Mouse (Mus musculus) thymus, postnatal 4 days (tissue): ENCODE data around the gene Lyrm4.

Experiments
- DNase-seq: peaks from one replicate; pipeline ENCODE4 v3.0.0; 2021

The Lyrm4 gene

DNA sequence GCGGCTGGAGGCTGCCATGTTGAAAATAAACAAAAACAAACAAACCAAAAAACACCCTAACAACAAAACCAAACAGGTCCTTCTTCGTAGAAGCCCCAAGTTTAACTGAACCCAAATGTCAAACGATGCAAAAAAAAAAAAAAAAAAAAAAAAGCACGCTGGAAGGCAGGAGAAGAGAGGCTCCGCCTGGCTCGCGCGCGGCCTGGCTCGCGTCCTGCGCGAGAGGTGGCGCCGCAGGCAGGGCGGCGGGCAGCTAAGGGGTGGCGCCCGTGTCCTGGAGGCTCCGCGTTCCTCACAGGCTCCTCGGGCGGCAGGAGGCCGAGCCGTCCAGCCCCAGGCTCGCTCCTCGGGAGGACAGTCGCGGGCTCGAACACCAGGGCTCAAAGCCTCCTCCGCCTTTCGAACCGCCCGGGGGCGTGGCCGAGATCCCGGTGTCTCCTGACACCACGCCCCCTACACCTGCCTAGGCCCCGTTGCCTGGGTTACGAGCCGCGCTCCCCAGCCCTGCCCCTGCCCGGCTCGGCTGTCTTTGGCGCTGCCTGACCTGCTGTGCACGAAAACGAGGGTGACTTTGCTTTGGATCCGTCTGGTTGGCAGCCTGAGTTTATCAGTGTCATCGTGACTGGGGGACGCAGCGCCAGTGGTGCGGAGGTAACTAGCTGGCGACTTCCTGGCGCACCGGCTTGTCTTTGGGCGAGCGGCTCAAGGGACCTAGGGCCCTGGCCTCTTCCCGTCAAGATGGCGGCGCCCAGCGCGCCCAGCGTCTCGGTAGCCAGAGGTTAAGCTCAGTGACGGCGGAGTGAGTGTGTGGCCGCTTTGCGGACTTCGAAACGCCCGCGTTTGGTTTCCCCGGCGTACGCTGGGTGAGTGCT lies at the start of gene Lyrm4, which contains the start of gene Fars2:
Gene Lyrm4 (minus strand): TSS at position 384 of the 872 bp plus-strand sequence.
Gene Fars2 (plus strand): TSS at position 270 of the 872 bp plus-strand sequence.
- DNase-seq, result peak; percentile 99

DNA sequence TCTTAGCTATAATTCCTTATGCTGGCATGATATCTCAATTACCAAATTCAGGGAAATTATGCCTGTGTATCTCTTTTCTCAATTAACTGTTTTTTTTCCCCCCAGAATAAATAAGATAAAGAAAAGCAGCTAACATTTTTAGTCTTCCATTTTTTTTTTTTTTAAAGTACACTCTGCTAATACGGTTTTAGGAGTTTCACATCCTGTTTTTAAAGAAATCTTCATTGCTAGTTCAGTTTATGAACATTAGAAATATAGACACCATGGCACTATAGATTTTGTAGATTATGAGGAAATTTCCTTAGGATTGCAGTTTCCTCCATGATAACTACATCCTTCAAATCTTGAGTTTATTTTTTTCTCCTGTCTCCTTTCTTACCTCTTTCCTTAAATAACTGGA lies 46.6 kb upstream of the Lyrm4 start:
- DNase-seq, result no peak

DNA sequence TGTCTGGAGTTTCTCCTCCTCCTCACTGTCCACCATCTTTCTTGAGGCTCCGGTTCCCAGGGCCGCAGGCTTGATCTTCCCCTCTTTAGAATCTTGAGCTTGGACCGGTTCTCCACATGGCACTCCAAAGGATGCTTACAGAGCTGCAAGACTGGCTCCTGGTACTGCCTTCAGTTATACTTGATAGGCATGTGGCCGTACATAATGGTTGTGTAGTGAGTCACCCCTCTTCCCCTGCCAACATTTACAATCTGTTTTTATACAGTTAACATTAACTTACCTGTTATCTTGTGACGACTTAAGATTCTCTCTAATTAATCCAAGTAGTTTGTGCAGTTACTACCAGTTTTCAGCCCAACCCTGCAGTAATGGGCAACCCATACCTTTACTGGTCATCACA lies 46.1 kb upstream of the Lyrm4 start:
- DNase-seq, result no peak

DNA sequence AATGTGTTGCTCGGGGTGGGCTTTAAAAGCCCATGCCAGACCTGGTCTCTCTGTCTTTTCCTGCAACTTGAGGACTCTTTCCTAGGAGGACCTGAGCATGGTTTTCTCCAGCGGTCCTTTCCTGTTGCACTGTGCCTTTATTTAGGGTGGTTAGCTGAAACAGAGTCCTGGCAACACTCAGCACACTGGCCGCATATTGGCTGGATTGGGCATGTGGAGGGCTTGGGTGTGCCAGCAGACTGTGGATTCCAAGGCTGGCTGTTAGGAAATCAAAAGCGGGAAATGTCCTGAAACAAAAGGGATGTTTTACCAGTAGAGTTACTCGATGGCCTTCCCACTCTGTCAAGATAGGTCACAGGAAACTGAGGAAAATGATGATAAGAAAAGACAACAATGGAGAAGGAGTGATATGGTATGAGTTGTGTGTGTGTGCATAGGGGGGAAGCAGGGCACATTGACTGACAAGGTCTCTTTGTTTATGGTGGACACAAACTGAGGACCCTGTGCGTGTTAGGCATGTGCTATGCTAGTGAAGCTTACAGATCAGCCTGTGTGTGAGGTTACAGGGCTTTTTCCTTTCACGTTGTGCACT lies 39.1 kb upstream of the Lyrm4 start:
- DNase-seq, result no peak

DNA sequence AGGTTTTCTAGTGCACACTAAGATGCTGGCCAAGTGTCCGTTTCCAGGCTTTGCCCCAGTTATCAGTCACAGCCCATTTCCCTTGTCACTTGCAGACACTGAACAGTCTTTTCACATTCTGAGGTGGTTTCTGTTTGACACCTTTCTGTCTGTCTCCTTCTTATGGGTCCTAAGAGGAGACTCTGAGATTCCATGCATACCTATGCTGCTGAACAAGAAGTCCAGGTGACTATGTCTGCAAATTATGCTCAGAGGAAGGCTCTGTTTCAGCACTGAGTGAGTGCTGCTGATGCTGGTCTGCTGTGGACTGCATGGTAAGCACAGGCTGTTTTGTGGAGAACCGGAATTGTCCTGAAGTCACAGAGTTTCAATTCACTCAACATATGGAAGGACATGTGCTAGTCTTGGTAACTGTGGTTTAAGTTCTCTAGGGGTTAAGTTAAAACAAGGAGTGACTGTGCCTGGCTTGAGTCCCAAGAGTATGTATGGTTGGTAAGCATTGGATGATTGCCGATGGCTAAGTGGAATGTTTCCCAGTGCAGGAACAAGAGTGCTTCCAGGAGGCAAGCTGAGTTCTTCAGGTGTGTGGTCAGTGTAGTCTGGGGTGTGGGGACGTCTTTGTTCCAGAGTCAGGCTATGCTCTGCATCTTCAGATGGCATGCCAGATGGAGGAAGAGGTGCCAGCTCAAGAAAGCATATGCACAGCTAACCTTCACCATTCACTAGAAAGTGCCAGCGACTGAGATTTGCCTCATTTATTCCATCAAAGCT lies 35.6 kb upstream of the Lyrm4 start:
- no peak for DNase-seq

DNA sequence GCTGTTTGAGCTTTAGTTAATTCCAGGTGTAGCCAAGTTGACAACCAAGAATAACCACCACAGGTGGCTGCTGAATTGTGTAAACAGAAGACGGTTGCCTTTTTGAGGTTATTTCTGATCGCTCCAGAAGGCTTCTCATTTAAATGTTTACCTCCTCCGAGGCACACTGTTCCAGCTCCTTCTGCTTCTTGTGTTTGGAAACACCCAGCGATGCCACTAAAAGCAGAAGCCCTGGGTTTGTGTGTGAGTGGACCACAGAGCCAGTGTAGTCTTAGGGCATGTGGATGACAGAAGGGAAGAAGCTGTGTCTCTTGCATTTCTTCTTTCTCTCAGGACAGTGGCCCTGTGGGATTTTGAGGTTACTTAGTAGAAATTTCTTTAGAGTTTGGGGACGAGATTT lies 32.9 kb upstream of the Lyrm4 start:
- DNase-seq, result no peak

DNA sequence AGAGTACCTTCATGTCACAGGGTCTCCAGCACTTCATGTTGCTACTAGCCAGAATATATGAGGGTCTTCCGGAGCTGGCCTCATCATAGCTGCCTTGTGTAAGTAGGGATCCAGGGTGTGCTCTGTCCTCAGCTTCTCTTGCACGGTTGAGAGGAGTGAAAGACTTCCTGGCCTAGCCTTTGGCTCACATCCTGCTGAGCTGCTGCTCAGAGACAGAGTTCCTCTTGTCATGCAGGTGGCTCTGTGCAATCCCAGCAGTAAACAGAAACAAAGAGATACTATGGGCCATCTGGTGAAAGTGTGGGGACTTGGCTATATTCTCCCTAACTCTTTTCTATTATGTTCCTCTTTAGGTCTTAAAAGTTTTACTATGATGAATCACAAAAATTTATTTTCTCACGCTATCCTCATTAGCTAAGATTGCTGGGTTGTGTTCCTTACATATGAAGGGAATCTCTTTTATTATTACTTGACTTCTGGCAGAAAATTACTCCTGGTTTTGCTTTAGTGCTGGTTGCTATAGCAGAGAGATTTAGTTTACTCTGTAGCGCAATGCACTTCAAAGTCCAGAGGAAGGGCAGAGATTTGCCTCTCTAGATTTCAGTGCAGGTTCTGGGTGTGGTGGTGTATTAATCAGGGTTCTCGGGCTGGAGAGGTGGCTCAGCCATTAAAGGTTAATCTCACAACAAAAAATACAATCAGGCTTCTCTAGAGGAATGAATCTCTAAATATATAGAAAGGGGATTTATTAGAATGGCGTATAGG lies 32.0 kb upstream of the Lyrm4 start:
- peak; percentile 22 for DNase-seq

DNA sequence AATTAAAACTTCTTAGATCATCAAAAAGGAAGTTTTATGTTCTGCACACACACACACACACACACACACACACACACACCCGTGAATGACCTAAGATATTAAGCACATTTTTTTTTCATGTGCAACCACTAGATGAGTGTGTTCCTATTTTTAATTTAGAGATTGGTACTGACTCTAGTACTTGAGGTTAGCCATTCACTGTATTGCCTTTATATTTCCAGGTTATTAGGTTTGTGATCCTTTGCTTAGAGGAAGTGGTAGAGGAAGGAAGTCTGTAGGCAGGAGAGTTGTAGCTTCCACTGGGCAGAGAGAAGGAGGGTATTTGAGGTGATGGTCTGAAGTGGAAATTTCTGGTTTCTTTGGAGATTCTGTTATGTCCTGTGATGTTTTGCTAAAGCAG lies 28.3 kb upstream of the Lyrm4 start:
- no peak for DNase-seq

DNA sequence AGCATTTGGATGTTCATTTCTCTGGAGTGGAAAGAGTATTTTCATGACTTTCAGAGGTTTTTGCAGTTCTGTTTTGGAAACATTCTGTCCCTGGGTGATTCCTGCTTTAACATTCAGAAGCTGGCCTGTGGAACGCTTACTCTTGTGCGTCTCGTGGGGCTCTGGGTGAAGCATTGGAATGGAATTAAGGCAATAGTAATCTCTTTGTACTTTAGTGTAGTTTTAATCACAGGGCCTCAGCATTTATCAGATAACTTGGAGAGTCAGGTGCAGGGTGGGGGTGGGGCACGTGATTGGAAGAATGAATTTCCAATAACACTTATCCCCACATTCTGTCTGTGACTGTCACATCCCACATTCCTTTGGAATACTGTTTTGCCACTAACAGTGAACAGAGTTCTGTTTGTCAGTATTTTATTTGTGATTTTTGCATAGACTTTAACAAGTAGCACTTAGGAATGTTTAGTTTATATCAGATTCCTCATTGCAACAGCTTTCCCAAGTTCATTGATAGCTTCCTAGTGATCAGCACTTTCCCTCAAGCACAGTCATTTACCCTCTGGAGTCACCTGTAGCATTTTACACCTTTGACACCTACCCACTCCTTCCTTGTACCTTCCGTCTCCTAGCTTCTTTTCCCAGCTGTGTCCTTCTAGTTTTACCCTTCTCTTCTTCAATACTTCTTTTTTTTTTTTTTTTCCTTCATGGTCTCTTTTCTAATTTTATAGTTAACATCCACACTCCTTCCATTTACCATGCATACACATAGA lies 23.1 kb upstream of the Lyrm4 start:
- no peak for DNase-seq

DNA sequence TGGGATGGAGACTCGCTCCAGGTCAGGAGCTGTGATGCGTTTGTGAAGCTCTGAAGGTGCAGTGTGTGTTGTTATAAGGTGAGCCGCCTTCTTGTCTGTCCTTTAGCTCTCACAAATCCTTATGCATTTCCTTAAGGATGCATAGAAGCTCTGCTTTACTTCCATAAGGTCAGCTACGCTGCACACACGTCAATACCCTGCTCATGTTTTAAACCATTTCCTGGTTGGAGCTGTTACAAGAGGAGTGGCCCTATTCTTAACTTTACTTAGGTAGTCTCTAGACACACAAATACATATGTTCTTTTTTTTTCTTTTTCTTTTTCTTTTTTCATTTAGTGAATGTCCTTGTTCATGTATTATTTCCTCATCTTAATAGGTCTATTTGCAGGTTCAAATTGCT lies 22.4 kb upstream of the Lyrm4 start:
- no peak for DNase-seq

DNA sequence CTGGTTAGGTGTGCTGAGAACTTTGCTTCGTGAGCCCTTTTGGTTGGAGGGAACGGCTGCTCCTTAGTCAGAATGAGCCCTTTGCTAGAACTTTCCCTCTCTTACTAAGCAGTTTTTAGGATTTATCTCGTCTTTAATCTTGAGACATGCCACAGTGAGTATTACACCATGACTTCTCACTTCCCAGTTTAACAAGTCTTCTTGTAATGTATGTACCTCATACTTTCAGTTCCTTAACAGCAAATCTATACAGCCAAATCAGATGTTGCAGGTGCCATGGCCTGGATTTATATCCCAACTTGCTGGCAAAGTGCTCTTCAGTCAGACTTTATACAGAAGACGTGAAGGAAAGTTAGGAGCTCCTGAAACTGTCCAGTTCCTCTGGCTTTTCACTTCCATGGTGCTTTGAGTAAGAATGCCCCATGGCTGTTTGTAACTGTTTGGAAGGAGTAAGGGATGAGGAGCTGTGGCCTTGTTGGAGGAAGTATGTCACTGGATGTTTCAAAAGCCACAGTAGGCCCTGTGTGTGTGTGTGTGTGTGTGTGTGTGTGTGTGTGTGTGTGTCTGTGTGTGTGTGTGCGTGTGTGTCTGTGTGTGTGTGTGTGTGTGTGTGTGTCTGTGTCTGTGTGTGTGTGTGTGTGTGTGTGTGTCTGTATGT lies 14.8 kb upstream of the Lyrm4 start:
- no peak for DNase-seq

DNA sequence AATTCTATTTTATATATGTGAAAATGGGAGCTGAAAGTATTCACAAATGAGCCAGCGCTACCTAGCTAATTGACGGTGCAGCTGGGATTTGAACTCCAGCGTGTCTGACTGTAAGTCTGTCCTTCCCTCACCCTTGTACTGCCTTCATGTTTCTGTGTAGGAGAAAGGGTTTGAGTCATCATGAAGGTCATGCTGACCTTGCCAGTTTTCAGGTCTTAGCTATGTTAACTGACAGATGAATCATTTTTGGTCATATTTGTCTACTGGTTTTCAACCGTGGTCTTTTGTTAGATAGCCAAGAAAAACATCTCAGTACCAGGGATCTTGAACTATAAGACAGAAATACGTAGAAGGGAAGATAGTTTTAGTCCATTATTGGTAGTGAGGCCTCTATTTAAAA lies 14.1 kb upstream of the Lyrm4 start:
- no peak for DNase-seq

DNA sequence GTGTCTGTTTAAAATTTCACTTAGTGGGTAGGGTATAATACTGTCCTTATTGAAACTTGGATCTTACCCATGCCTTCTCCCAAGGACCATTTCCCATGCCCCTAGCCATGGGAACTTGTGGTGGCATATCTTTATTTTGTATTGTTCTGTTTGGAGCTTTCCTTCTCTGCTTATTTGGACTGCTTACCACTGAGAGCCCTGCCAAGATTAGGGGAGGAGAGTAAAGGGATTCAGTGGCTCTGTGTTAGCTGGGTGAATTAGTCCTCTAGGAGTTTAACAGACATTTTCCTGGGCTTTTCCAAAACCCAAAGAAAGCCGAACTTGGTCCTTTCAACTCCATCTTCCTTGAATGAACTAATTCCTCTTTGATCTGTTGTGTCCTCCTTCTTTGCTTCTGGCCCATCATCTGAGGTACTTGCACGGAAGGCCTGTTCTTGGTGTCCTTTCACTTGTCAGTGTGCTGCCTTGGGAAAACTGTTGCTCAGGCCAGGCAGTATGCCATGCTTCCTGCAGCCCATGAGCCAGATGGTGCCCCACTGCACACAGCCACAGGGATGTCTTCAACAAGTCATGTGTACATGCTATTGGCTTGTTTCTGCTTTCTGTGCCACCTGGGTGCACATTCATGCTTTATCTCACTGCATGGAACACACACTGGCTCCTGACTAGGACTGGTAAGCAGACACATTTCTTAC lies 12.2 kb upstream of the Lyrm4 start:
- DNase-seq, result no peak

DNA sequence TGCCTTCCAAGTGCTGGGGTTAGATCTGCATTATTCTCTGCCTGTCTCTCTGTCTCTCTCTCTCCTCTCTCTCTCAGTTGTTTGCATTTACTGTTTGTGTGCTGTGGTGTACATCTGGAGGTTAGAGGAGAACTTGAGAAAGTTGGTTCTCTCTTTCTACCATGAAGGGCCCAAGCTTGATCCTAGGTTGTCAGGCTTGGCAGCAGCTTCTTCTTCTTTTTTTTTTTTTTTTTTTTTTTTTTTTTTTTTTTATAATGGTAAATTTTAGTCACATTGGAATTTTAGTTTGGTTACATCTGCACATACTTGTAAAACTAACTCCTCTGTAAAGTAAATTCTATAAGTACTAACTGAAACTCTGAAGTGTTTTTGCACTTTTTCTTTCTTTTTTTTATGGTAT lies 3.3 kb upstream of the Lyrm4 start:
- no peak for DNase-seq

DNA sequence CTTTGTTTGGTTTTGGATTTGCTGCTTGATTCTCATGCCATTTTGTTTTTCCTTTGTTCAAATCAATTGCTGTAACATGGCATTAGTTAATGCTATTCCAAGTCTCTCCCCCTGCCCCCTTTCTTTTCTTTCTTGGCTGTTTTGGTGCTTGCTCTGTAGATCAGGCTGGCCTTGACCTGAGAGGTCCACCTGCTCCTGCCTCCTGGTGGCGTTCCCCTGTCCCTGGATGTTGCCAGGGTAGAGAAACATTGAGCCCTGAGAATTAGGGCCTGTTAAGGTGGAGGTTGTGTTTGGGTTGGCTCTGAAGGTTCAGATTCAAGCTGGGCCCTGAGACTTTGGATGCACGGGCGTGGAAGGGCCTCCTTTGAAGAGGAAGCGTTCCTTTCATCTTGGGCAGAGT lies 2.4 kb upstream of the Lyrm4 start:
- DNase-seq, result peak; percentile 16

DNA sequence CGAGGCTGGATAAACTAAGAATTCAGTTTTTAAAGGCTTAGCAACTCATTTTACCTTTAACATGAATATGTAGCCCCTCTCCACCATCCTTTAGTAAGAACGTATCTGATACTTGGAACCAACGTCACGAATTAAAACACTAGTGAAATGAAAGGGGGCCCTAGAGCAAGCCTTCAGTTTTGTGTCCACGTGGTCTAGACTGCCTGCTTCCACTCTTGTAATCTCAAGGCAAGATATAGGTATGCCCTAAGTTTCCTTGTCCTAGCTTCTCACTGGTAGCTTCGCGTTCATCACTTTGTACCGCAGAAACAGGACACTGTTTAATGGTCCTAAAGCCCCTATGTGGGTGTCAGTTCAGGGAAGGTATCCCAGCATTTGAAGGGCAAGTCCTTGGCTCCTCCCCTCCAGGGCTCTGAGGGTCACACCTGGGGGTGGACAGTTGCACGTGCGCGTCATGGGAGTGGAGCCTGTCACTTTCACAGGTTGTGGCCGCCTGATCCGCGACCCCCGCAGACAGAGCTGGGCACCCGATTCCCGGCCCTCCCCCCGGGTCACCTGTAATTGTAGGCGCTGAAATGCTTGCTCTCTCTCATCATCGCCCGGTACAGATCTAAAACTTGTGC lies 695 bp downstream of the Lyrm4 start:
- DNase-seq, result peak; percentile 50

DNA sequence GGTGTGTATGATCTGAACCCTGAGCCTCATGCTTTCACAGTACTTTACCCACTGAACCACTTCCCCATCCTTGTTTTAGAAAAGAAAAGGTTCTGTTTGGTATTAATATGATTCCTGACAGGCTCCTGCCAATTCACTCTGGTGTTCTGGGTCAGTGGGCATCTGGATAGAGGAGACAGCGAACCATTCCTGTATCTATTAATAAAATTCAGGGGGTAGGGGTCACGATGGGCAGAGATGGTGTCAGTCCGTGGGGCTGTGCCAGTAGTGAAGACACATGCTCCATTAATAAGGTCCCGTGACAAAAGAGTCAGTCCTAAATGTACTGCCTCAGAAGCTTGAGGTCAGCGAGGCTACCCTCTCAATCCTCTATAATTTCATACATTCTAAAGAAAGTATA lies 4.1 kb downstream of the Lyrm4 start:
- DNase-seq, result no peak

DNA sequence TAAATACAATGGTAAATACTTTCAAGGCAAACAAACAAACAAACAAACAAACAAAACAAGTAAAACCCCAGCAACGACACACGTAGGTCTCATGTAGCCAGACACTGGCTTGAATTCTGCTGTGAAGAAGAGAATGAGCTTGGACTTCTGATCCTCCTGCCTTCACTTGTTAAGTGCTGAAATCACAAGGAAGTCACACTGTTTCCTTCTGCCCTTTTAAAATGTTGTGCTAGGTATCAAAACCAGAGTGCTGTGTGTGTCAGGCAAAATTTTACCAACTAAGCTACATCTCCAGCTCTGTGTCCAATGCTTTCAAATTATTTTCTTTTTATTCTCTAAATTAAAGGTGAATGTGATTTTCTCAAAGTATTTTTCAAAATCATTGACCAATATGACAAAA lies 6.0 kb downstream of the Lyrm4 start:
- DNase-seq, result no peak

DNA sequence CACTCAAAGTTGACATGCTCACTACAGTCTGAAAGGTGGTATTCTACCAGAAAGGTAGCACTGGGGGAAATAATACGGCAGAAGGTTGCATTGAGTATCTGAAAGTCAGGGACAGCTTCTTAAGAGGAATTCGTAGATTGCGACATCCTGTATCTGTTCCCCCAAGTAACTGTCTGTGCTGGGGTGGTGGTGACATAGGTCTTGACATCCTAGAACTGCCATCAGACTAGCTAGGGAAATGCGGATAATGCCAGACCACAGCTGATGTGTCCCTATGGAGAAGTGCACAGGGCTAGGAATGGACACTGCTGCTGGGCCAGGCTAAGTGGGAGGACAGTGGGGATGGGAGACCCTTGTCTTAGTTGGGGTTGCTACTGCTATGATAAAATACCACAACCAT lies 8.8 kb downstream of the Lyrm4 start:
- DNase-seq, result no peak

DNA sequence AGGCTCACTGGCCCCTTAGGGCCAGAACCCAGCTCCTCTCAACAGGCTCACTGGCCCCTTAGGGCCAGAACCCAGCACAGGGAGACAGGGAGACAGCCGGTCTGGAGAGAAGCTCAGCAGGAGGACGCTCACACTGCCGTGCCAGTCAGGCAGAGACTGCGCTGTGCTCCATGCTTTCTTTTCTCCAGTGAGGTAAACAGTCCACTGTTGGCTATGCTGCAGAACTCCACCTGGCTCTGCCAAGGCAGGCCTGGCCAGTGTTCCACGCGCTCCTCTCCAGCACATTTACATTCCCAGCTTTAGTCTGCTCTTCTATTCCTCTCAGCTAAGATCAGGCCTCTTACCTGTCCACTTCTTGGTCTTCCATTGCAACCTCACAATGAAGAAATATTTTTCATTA lies 11.7 kb downstream of the Lyrm4 start:
- DNase-seq, result no peak
